Mouse (Mus musculus) kidney, embryonic 16.5 days (tissue): ENCODE measurements around the gene Gm45808. TPM values are rescaled to one million over a fixed set of nuclear protein-coding genes. Genes with fewer than 3 reads are reported as not detected.
"Not testable (repeated sequence)": the region's sequence is repeated elsewhere in the genome, so short reads cannot be mapped to it uniquely, and the experiment has no call there.

Source experiments
- ATAC-seq: fragments of 200-750 bp; cut with Nextera tagmentation; 2 replicates; pipeline ENCODE4 v1.8.0; 2017; ENCODE audit warnings: moderate TSS enrichment; ENCODE audit not compliant: low FRiP score, low TSS enrichment
- H3K27ac ChIP-seq: fragments of 300-500 bp; sonication (generic); 2 replicates; pipeline ENCODE4 v1.5.1; 2014; ENCODE audit warnings: low read length
- H3K27me3 ChIP-seq: fragments of 300-500 bp; sonication (generic); 2 replicates; pipeline ENCODE4 v1.6.1; 2014; ENCODE audit warnings: low read length, control low read depth, mixed read lengths; ENCODE audit not compliant: insufficient read depth
- H3K36me3 ChIP-seq: fragments of 300-500 bp; sonication (generic); 2 replicates; pipeline ENCODE4 v1.6.1; 2014; ENCODE audit warnings: low read length, control low read depth, mixed read lengths; ENCODE audit not compliant: insufficient read depth
- H3K4me1 ChIP-seq: fragments of 300-500 bp; sonication (generic); 2 replicates; pipeline ENCODE4 v1.6.1; 2014; ENCODE audit warnings: low read length, control low read depth, mixed read lengths; ENCODE audit not compliant: insufficient read depth
- H3K4me2 ChIP-seq: fragments of 300-500 bp; sonication (generic); replicated peaks from 2 replicates; pipeline ENCODE4 v1.6.1; 2014; ENCODE audit warnings: low read depth, low read length
- H3K4me3 ChIP-seq: fragments of 300-500 bp; sonication (generic); 2 replicates; pipeline ENCODE4 v1.5.1; 2014; ENCODE audit warnings: mild to moderate bottlenecking, low read length
- H3K9ac ChIP-seq: fragments of 300-500 bp; sonication (generic); replicated peaks from 2 replicates; pipeline ENCODE4 v1.6.1; 2014; ENCODE audit warnings: low read length
- H3K9me3 ChIP-seq: fragments of 300-500 bp; sonication (generic); 2 replicates; pipeline ENCODE4 v1.6.1; 2016; ENCODE audit warnings: low read length, control low read depth
- WGBS: fragments of 180-500 bp; shearing (Covaris S2); extraction: QIAGEN DNeasy Blood & Tissue Kit; methylation state at CpG from one replicate; pipeline ENCODE4 v1.1.7; 2014; 5-methylcytosine and 5-hydroxymethylcytosine counted together
- polyA plus RNA-seq: library from polyadenylated mRNA; unstranded; fragments of >200 nt; fragmentation: Nextera tagmentation; extraction: Ambion mirVana; gene quantifications from 2 replicates; pipeline ENCODE4 v1.2.1, GENCODE M21; 2015

Gene Gm45808
- polyA plus RNA-seq, result not detected in 2 replicates

DNA sequence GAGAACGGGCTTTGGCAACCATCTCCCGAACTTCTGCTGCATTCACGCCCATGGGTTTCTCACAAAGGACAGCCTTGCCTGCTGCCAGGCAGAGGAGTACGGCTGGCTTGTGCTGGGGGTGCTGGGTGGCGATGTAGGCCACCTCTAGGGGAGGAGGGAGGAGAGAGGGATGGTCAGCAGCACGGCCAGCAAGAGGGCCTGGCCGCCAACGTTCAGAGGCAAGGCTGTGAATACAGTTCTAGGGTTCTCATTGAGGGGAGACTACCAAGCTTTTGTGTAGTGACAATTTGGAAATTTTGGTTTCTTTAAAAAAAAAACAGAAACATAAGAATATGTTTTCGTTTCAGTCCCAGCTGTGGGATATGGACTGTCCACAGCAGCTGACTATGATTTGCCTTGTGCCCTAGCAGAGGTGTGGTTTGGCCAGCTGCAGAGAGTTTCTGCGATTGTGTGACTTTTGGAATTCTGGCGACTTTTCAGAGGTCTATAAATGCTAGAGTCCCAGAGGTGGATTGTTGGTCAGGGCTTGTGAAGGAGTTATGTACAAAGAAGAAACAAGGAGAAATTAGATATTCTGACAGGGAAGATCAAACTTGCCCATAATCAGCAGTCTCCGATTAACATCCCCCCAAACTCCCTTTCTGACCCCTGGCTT is at the start of gene Gm45808:
Gene Gm45808, minus strand, starts transcription at position 51 of the 655 bp plus-strand sequence.
- no peak within 1 kb of the TSS for H3K27ac ChIP-seq
- 79% methylated on average over 12 of the region's 12 CpGs for WGBS
- H3K4me3 ChIP-seq, result no peak within 1 kb of the TSS
- H3K9me3 ChIP-seq, result no peaks in the 10 kb centered on the region
- peaks cover 26% of the 10 kb centered on the region for H3K4me1 ChIP-seq
- H3K27me3 ChIP-seq, result no peaks in the 10 kb centered on the region
- no peak within 1 kb of the TSS for H3K4me2 ChIP-seq
- H3K9ac ChIP-seq, result no peak within 1 kb of the TSS
- H3K36me3 ChIP-seq, result no peaks in the 10 kb centered on the region
- ATAC-seq, result no peak

DNA sequence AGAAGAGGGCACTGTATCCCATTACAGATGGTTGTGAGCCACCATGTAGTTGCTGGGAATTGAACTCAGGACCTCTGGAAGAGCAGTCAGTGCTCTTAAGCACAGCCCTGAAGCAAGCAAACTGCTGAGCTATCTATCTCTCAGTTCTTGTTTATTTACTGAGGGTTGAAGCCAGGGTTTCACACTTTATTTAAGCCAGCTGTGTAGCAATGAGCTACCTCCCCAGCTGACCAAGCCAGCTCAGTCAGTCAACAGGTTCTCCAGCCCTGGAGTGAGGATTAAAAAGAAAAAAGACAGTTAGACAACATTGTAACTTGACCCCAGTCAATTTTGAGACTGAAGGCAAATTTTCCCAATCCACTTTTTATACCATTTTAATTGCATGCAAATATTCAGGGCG is 49.1 kb upstream of the Gm45808 start:
- Histone ChIP-seq H3K4me2 (no peak overlapping the region), H3K4me3 (no peak overlapping the region), H3K4me1 (peaks cover 11% of the 10 kb centered on the region), H3K9me3 (no peaks in the 10 kb centered on the region), H3K27ac (no peak overlapping the region), H3K9ac (no peak overlapping the region), H3K27me3 (no peaks in the 10 kb centered on the region), H3K36me3 (no peaks in the 10 kb centered on the region)
- 81% methylated on average over 1 of the region's 1 CpGs for WGBS
- ATAC-seq, result no peak

GRCm38 (mm10) chr7:45530643-45531042 is 44.0 kb upstream of the Gm45808 start:
- 52% methylated on average over 2 of the region's 2 CpGs for WGBS
- Histone ChIP-seq H3K36me3 (no peaks in the 10 kb centered on the region), H3K9ac (peak overlapping the region; percentile 45), H3K4me3 (peak overlapping the region; percentile 16; the same call in 1 of the 2 replicates), H3K4me1 (peaks cover 28% of the 10 kb centered on the region), H3K27ac (peak overlapping the region; percentile 43), H3K27me3 (no peaks in the 10 kb centered on the region), H3K9me3 (no peaks in the 10 kb centered on the region), H3K4me2 (peak overlapping the region; percentile 33)
- ATAC-seq, result no peak

DNA sequence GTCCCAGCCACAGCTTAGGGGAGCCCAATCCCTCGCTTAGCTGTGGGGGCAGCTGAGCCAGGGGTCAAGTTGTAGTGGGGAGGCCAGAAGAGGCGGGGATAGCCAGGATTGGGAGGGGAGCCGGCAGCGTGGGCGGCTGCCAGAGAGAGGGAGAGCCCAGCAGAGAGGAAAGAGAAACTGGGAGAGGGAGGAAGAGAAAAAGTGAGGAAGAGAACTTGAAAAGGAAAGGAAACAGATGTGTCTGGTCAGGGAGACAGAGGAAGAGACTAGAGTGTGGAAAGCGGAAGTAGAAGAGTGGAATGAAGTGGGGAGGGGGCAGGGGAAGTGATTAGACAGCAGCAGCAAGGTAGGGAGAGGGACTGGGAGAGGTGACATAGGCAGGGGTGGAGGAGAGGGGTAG is 42.9 kb upstream of the Gm45808 start:
- Histone ChIP-seq H3K9me3 (no peaks in the 10 kb centered on the region), H3K4me1 (peaks cover 39% of the 10 kb centered on the region), H3K9ac (peak overlapping the region; percentile 50; the same call in 1 of the 2 replicates), H3K36me3 (no peaks in the 10 kb centered on the region), H3K4me2 (peak overlapping the region; percentile 33), H3K4me3 (no peak overlapping the region), H3K27ac (peak overlapping the region; percentile 71), H3K27me3 (no peaks in the 10 kb centered on the region)
- 5% methylated on average over 6 of the region's 6 CpGs for WGBS
- ATAC-seq, result no peak

- H3K4me2 ChIP-seq, result 0 out of 2 replicates have a peak overlapping the region, but pooled peaks have one; percentile 89
- 91% methylated on average over 6 of the region's 6 CpGs for WGBS
- ATAC-seq, H3K4me3 ChIP-seq, H3K27ac ChIP-seq, H3K9ac ChIP-seq, H3K36me3 ChIP-seq, H3K27me3 ChIP-seq, H3K9me3 ChIP-seq: not testable (repeated sequence)
- H3K4me1 ChIP-seq, result peaks cover 52% of the 10 kb centered on the region
Measured at GRCm38 (mm10) chr7:45527169-45527568, 40.6 kb upstream of the Gm45808 start.

DNA sequence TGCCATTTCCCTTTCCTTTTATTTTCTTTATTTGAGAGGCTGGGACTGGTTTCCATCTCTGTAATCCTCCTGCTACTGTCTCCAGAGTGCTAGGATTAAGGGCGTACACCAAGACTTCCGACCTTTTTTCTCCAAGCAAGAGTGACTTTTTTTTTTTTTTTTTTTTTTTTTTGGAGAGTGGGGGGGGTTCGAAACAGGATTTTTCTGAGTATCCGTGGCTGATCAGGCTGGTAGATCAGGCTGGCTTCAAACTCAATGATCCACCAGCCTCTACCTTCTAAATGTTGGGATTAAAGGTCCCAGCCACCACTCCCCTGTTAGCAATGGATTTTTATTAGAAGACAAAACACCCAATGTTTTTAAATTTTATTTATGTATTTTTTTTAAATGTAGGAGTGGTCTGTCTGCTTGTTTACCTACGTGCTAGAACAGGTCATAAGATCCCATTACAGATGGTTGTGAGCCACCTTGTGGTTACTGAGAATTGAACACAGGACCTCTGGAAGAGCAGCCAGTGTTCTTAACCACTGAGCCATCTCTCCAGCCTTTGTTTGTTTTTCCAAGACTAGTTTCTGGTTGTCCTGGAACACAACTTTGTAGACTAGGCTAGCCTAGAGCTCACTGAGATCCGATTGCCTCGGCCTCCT is 40.0 kb upstream of the Gm45808 start:
- Histone ChIP-seq H3K9ac (peak overlapping the region; percentile 80), H3K4me1 (peaks cover 52% of the 10 kb centered on the region), H3K4me2 (peak overlapping the region; percentile 89), H3K36me3 (no peaks in the 10 kb centered on the region), H3K27me3 (no peaks in the 10 kb centered on the region), H3K9me3 (no peaks in the 10 kb centered on the region), H3K27ac (peak overlapping the region; percentile 85), H3K4me3 (peak overlapping the region; percentile 76)
- 21% methylated on average over 7 of the region's 7 CpGs for WGBS
- ATAC-seq, result no peak

DNA sequence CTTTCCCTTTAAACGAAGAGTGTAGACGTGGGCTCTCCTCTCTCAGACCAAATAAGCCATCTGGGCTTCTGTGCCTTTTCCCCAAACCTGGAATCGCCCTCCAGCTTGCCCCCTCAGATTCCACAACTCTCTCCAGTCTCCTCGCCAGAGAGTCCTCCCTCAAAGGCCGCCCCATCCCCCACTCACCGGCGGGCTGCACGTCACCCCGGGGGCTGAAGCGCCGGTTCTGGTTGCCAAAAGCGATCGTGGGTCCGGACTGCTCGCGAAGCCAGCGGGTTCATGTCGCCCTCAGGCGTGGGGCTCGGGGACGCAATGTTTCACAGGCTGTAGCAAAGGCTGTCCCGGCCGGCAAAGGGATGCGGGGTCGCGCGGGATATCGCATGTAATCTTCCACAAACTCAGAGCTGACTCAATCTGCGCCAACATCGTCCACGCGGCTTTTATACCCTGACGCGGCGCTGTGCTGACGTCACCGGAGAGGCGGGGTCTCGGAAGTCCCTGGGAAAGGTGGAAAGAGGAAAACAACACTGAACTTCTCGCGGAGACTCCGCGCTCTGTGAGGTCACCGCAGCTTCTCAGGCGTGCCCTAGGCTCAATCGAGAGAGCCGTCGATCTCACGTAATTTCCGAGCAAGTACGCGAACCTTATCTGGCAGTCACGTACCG is 39.3 kb upstream of the Gm45808 start, which contains the start of the genes Ppp1r15a and Plekha4:
Gene Ppp1r15a, minus strand, starts transcription at position 460 of the 665 bp plus-strand sequence.
Gene Plekha4, plus strand, starts transcription at position 522 of the 665 bp plus-strand sequence.
- Histone ChIP-seq H3K4me3 (peak within 1 kb of the TSS; percentile 76), H3K36me3 (no peaks in the 10 kb centered on the region), H3K9ac (peak within 1 kb of the TSS; percentile 80), H3K27me3 (no peaks in the 10 kb centered on the region), H3K4me1 (peaks cover 54% of the 10 kb centered on the region), H3K4me2 (peak within 1 kb of the TSS; percentile 89), H3K9me3 (no peaks in the 10 kb centered on the region), H3K27ac (peak within 1 kb of the TSS; percentile 85)
- peak; percentile 81 for ATAC-seq
- under 1% methylated on average over 54 of the region's 54 CpGs for WGBS

- 14% methylated on average over 12 of the region's 12 CpGs for WGBS
- no peaks in the 10 kb centered on the region for H3K36me3 ChIP-seq
- ATAC-seq, result no peak
- peak overlapping the region; percentile 80 for H3K9ac ChIP-seq
- peak overlapping the region; percentile 85 for H3K27ac ChIP-seq
- H3K27me3 ChIP-seq, result no peaks in the 10 kb centered on the region
- peaks cover 48% of the 10 kb centered on the region for H3K4me1 ChIP-seq
- peak overlapping the region; percentile 89 for H3K4me2 ChIP-seq
- H3K4me3 ChIP-seq, result peak overlapping the region; percentile 76
- no peaks in the 10 kb centered on the region for H3K9me3 ChIP-seq
Measured at GRCm38 (mm10) chr7:45524841-45525621, 38.4 kb upstream of the Gm45808 start.

- WGBS, result 77% methylated on average over 13 of the region's 13 CpGs
- Histone ChIP-seq H3K4me2 (peak overlapping the region; percentile 22), H3K4me3 (peak overlapping the region; percentile 3; the same call in 1 of the 2 replicates), H3K27ac (no peak overlapping the region), H3K4me1 (peaks cover 35% of the 10 kb centered on the region), H3K9ac (peak overlapping the region; percentile 5; the same call in 1 of the 2 replicates), H3K27me3 (no peaks in the 10 kb centered on the region), H3K36me3 (no peaks in the 10 kb centered on the region), H3K9me3 (no peaks in the 10 kb centered on the region)
- no peak for ATAC-seq
Measured at GRCm38 (mm10) chr7:45523678-45524170, 37.1 kb upstream of the Gm45808 start.
